Mouse (Mus musculus) megakaryocyte, embryonic 14.5 days (primary cell): Measurements from ENCODE around the gene Eps8l2. TPM values are rescaled to one million over a fixed set of nuclear protein-coding genes. Genes with fewer than 3 reads are reported as not detected.

Experiments used
- H3K27me3 ChIP-seq: replicated peaks from 2 replicates; pipeline ENCODE3; 2012; ENCODE audit warnings: inconsistent platforms
- H3K36me3 ChIP-seq: replicated peaks from 2 replicates; pipeline ENCODE3; 2012; ENCODE audit warnings: low read length, inconsistent platforms, mixed read lengths
- H3K4me1 ChIP-seq: 2 replicates; pipeline ENCODE4 v1.6.1; 2012; ENCODE audit warnings: inconsistent platforms
- H3K4me3 ChIP-seq: replicated peaks from 2 replicates; pipeline ENCODE3; 2012; ENCODE audit warnings: moderate library complexity, mild to moderate bottlenecking, inconsistent platforms
- H3K9me3 ChIP-seq: 2 replicates; pipeline ENCODE4 v1.6.1; 2012; ENCODE audit warnings: inconsistent platforms
- FLI1 ChIP-seq: IDR thresholded peaks from 2 replicates; pipeline ENCODE4 v1.6.1; 2012; ENCODE audit warnings: low read length, inconsistent platforms, mixed read lengths
- GATA1 ChIP-seq: IDR thresholded peaks from 3 replicates; pipeline ENCODE4 v1.6.1; 2012; ENCODE audit warnings: mixed read lengths, low read length, inconsistent platforms, borderline replicate concordance
- polyA plus RNA-seq: library from polyadenylated mRNA; stranded (reverse); fragments of >175 nt; gene quantifications from 2 replicates; pipeline ENCODE4 v1.2.3, GENCODE M21; 2012; ENCODE audit warnings: low replicate concordance; ENCODE audit not compliant: insufficient read depth

Gene Eps8l2
- polyA plus RNA-seq, 1 experiment, result 0.10 TPM

- Histone ChIP-seq H3K9me3 (no peaks in the 10 kb centered on the region), H3K36me3 (peaks cover 96% of the 10 kb centered on the region), H3K27me3 (no peaks in the 10 kb centered on the region), H3K4me3 (no peak overlapping the region), H3K4me1 (peaks cover 16% of the 10 kb centered on the region)
- no peak for TF ChIP-seq GATA1
- TF ChIP-seq FLI1, result no peak
These were observed 34.1 kb upstream of the Eps8l2 start for GRCm38 (mm10) chr7:141304537-141304936.

- Histone ChIP-seq H3K9me3 (no peaks in the 10 kb centered on the region), H3K36me3 (peaks cover 97% of the 10 kb centered on the region), H3K4me1 (peaks cover 11% of the 10 kb centered on the region), H3K27me3 (no peaks in the 10 kb centered on the region), H3K4me3 (no peak overlapping the region)
- TF ChIP-seq FLI1 (no peak), GATA1 (no peak)
These were observed 24.3 kb upstream of the Eps8l2 start for GRCm38 (mm10) chr7:141314416-141314815.

- TF ChIP-seq FLI1, result no peak
- TF ChIP-seq GATA1, result no peak
- no peaks in the 10 kb centered on the region for H3K27me3 ChIP-seq
- H3K9me3 ChIP-seq, result no peaks in the 10 kb centered on the region
- peaks cover 97% of the 10 kb centered on the region for H3K36me3 ChIP-seq
- H3K4me3 ChIP-seq, result no peak overlapping the region
- peaks cover 11% of the 10 kb centered on the region for H3K4me1 ChIP-seq
These were observed 23.6 kb upstream of the Eps8l2 start for GRCm38 (mm10) chr7:141315076-141315475.

GRCm38 (mm10) chr7:141315974-141316373 is 22.7 kb upstream of the Eps8l2 start:
- TF ChIP-seq FLI1 (no peak), GATA1 (no peak)
- H3K36me3 ChIP-seq, result peaks cover 97% of the 10 kb centered on the region
- H3K27me3 ChIP-seq, result no peaks in the 10 kb centered on the region
- no peaks in the 10 kb centered on the region for H3K9me3 ChIP-seq
- peaks cover 8% of the 10 kb centered on the region for H3K4me1 ChIP-seq
- no peak overlapping the region for H3K4me3 ChIP-seq

GRCm38 (mm10) chr7:141317619-141318132 is 21.0 kb upstream of the Eps8l2 start:
- Histone ChIP-seq H3K36me3 (peaks cover 97% of the 10 kb centered on the region), H3K9me3 (no peaks in the 10 kb centered on the region), H3K4me3 (no peak overlapping the region), H3K4me1 (peaks cover 7% of the 10 kb centered on the region), H3K27me3 (no peaks in the 10 kb centered on the region)
- no peak for TF ChIP-seq FLI1
- no peak for TF ChIP-seq GATA1

- TF ChIP-seq GATA1, result no peak
- TF ChIP-seq FLI1, result no peak
- Histone ChIP-seq H3K4me1 (peaks cover 18% of the 10 kb centered on the region), H3K27me3 (no peaks in the 10 kb centered on the region), H3K36me3 (peaks cover 98% of the 10 kb centered on the region), H3K9me3 (no peaks in the 10 kb centered on the region), H3K4me3 (no peak overlapping the region)
These were observed 19.2 kb upstream of the Eps8l2 start for GRCm38 (mm10) chr7:141319446-141319845.

GRCm38 (mm10) chr7:141324686-141325085 is 14.0 kb upstream of the Eps8l2 start:
- H3K4me3 ChIP-seq, result no peak overlapping the region
- TF ChIP-seq FLI1 (no peak), GATA1 (no peak)
- peaks cover 4% of the 10 kb centered on the region for H3K27me3 ChIP-seq
- no peaks in the 10 kb centered on the region for H3K9me3 ChIP-seq
- peaks cover 51% of the 10 kb centered on the region for H3K36me3 ChIP-seq
- H3K4me1 ChIP-seq, result peaks cover 53% of the 10 kb centered on the region

- peaks cover 54% of the 10 kb centered on the region for H3K4me1 ChIP-seq
- H3K4me3 ChIP-seq, result peak overlapping the region; percentile 97
- peaks cover 30% of the 10 kb centered on the region for H3K36me3 ChIP-seq
- no peaks in the 10 kb centered on the region for H3K9me3 ChIP-seq
- TF ChIP-seq FLI1 (no peak), GATA1 (no peak)
- H3K27me3 ChIP-seq, result peaks cover 4% of the 10 kb centered on the region
These were observed 11.9 kb upstream of the Eps8l2 start for GRCm38 (mm10) chr7:141326546-141327446.

GRCm38 (mm10) chr7:141327469-141328372 is 11.0 kb upstream of the Eps8l2 start, which contains the start of the genes Deaf1 and Tmem80:
Gene Deaf1 (minus strand): TSS chr7:141327690.
Gene Tmem80 (plus strand): TSS chr7:141327739.
- Histone ChIP-seq H3K9me3 (no peaks in the 10 kb centered on the region), H3K36me3 (peaks cover 28% of the 10 kb centered on the region), H3K4me3 (peak within 1 kb of the TSS; percentile 97), H3K4me1 (peaks cover 47% of the 10 kb centered on the region), H3K27me3 (peaks cover 4% of the 10 kb centered on the region)
- TF ChIP-seq FLI1 (no peak), GATA1 (no peak)
